Mouse (Mus musculus) midbrain, embryonic 13.5 days (tissue): ENCODE data around the gene Heatr5b. TPM values are rescaled to one million over a fixed set of nuclear protein-coding genes. Genes with fewer than 3 reads are reported as not detected.

Experiments used
- ATAC-seq: fragments of 200-750 bp; cut with Nextera tagmentation; 2 replicates; pipeline ENCODE4 v1.8.0; 2017; ENCODE audit warnings: mild to moderate bottlenecking, moderate TSS enrichment, moderate library complexity
- H3K27ac ChIP-seq: fragments of 300-500 bp; sonication (generic); 2 replicates; pipeline ENCODE4 v1.5.1; 2015; ENCODE audit warnings: inconsistent platforms, mild to moderate bottlenecking, moderate library complexity
- H3K27me3 ChIP-seq: fragments of 300-500 bp; sonication (generic); 2 replicates; pipeline ENCODE4 v1.6.1; 2015; ENCODE audit warnings: mild to moderate bottlenecking, inconsistent platforms
- H3K36me3 ChIP-seq: fragments of 300-500 bp; sonication (generic); 2 replicates; pipeline ENCODE4 v1.6.1; 2015; ENCODE audit warnings: mild to moderate bottlenecking, inconsistent platforms
- H3K4me1 ChIP-seq: fragments of 300-500 bp; sonication (generic); replicated peaks from 2 replicates; pipeline ENCODE4 v1.6.1; 2015; ENCODE audit warnings: inconsistent platforms
- H3K4me2 ChIP-seq: fragments of 300-500 bp; sonication (generic); replicated peaks from 2 replicates; pipeline ENCODE4 v1.6.1; 2015; ENCODE audit warnings: moderate library complexity, mild to moderate bottlenecking, inconsistent platforms
- H3K4me3 ChIP-seq: fragments of 300-500 bp; sonication (generic); replicated peaks from 2 replicates; pipeline ENCODE4 v1.5.1; 2015; ENCODE audit warnings: mild to moderate bottlenecking, inconsistent platforms
- H3K9ac ChIP-seq: fragments of 300-500 bp; sonication (generic); replicated peaks from 2 replicates; pipeline ENCODE4 v1.6.1; 2015; ENCODE audit warnings: mild to moderate bottlenecking, inconsistent platforms
- H3K9me3 ChIP-seq: fragments of 300-500 bp; sonication (generic); 2 replicates; pipeline ENCODE4 v1.6.1; 2016; ENCODE audit warnings: mild to moderate bottlenecking, inconsistent platforms
- WGBS: fragments of 180-500 bp; shearing (Covaris S2); methylation state at CpG from one replicate; pipeline ENCODE4 v1.1.7; 2015; 5-methylcytosine and 5-hydroxymethylcytosine counted together
- polyA plus RNA-seq: library from polyadenylated mRNA; unstranded; fragments of >200 nt; fragmentation: Nextera tagmentation; extraction: Ambion mirVana; gene quantifications from 2 replicates; pipeline ENCODE4 v1.2.1, GENCODE M21; 2015

Heatr5b gene
- polyA plus RNA-seq, 1 experiment from 2014 or later, result 21.7 TPM

- Histone ChIP-seq H3K4me2 (no peak overlapping the region), H3K9me3 (no peaks in the 10 kb centered on the region), H3K36me3 (no peaks in the 10 kb centered on the region), H3K27ac (no peak overlapping the region), H3K4me1 (peaks cover 3% of the 10 kb centered on the region; the same call in 1 of the 2 replicates), H3K27me3 (no peaks in the 10 kb centered on the region), H3K9ac (no peak overlapping the region), H3K4me3 (no peak overlapping the region)
- 77% methylated on average over 14 of the region's 14 CpGs for WGBS
- no peak for ATAC-seq
These were observed 108.3 kb downstream of the Heatr5b start for GRCm38 (mm10) chr17:78726746-78727449.

- no peak overlapping the region for H3K27ac ChIP-seq
- H3K4me1 ChIP-seq, result no peaks in the 10 kb centered on the region
- H3K36me3 ChIP-seq, result no peaks in the 10 kb centered on the region
- H3K4me2 ChIP-seq, result no peak overlapping the region
- no peaks in the 10 kb centered on the region for H3K9me3 ChIP-seq
- no peaks in the 10 kb centered on the region for H3K27me3 ChIP-seq
- H3K9ac ChIP-seq, result no peak overlapping the region
- 89% methylated on average over 6 of the region's 6 CpGs for WGBS
- ATAC-seq, result no peak
- H3K4me3 ChIP-seq, result no peak overlapping the region
These were observed 110.6 kb downstream of the Heatr5b start for GRCm38 (mm10) chr17:78724461-78725055.

- H3K36me3 ChIP-seq, result peaks cover 7% of the 10 kb centered on the region
- H3K27ac ChIP-seq, result no peak overlapping the region
- H3K9me3 ChIP-seq, result peaks cover 6% of the 10 kb centered on the region; the same call in 1 of the 2 replicates
- no peaks in the 10 kb centered on the region for H3K4me1 ChIP-seq
- H3K4me3 ChIP-seq, result no peak overlapping the region
- H3K4me2 ChIP-seq, result no peak overlapping the region
- WGBS, result 93% methylated on average over 7 of the region's 7 CpGs
- no peak overlapping the region for H3K9ac ChIP-seq
- H3K27me3 ChIP-seq, result no peaks in the 10 kb centered on the region
- no peak for ATAC-seq
These were observed 113.5 kb downstream of the Heatr5b start for GRCm38 (mm10) chr17:78721690-78722089.

GRCm38 (mm10) chr17:78719086-78719485 lies 116.1 kb downstream of the Heatr5b start:
- Histone ChIP-seq H3K9ac (no peak overlapping the region), H3K9me3 (peaks cover 6% of the 10 kb centered on the region; the same call in 1 of the 2 replicates), H3K36me3 (peaks cover 7% of the 10 kb centered on the region), H3K27me3 (no peaks in the 10 kb centered on the region), H3K4me1 (no peaks in the 10 kb centered on the region), H3K27ac (no peak overlapping the region), H3K4me2 (no peak overlapping the region), H3K4me3 (no peak overlapping the region)
- WGBS, result 98% methylated on average over 13 of the region's 13 CpGs
- ATAC-seq, result no peak

GRCm38 (mm10) chr17:78710258-78710657 lies 124.9 kb downstream of the Heatr5b start:
- H3K27ac ChIP-seq, result no peak overlapping the region
- no peaks in the 10 kb centered on the region for H3K4me1 ChIP-seq
- no peak overlapping the region for H3K9ac ChIP-seq
- peaks cover 6% of the 10 kb centered on the region; the same call in 1 of the 2 replicates for H3K36me3 ChIP-seq
- H3K4me2 ChIP-seq, result no peak overlapping the region
- WGBS, result 70% methylated on average over 2 of the region's 2 CpGs
- no peaks in the 10 kb centered on the region for H3K27me3 ChIP-seq
- peaks cover 5% of the 10 kb centered on the region; the same call in 1 of the 2 replicates for H3K9me3 ChIP-seq
- no peak for ATAC-seq
- H3K4me3 ChIP-seq, result no peak overlapping the region

GRCm38 (mm10) chr17:78708422-78708821 lies 126.7 kb downstream of the Heatr5b start:
- Histone ChIP-seq H3K4me2 (no peak overlapping the region), H3K9ac (no peak overlapping the region), H3K9me3 (peaks cover 5% of the 10 kb centered on the region; the same call in 1 of the 2 replicates), H3K36me3 (peaks cover 12% of the 10 kb centered on the region; the same call in 1 of the 2 replicates), H3K27ac (no peak overlapping the region), H3K4me1 (no peaks in the 10 kb centered on the region), H3K27me3 (no peaks in the 10 kb centered on the region), H3K4me3 (no peak overlapping the region)
- no peak for ATAC-seq
- WGBS, result 90% methylated on average over 7 of the region's 7 CpGs

GRCm38 (mm10) chr17:78702988-78703387 lies 132.2 kb downstream of the Heatr5b start:
- Histone ChIP-seq H3K36me3 (peaks cover 12% of the 10 kb centered on the region; the same call in 1 of the 2 replicates), H3K27ac (no peak overlapping the region), H3K9me3 (peaks cover 5% of the 10 kb centered on the region; the same call in 1 of the 2 replicates), H3K4me3 (no peak overlapping the region), H3K27me3 (no peaks in the 10 kb centered on the region), H3K9ac (no peak overlapping the region), H3K4me2 (no peak overlapping the region), H3K4me1 (no peaks in the 10 kb centered on the region)
- ATAC-seq, result no peak
- WGBS, result 94% methylated on average over 7 of the region's 7 CpGs

Other genes starting within 250 kb of the Heatr5b start
- 5.0 and 5.2 TPM in 2 replicates for gene Strn, start 98.2 kb downstream of the Heatr5b start, polyA plus RNA-seq
- gene Gpatch11, start 203 bp upstream of the Heatr5b start, polyA plus RNA-seq, result 45.9 and 53.5 TPM in 2 replicates
- gene Eif2ak2, start 47.2 kb upstream of the Heatr5b start, polyA plus RNA-seq, result 3.0 and 3.4 TPM in 2 replicates
- gene Sult6b1, start 71.6 kb upstream of the Heatr5b start, polyA plus RNA-seq, result 0.28 TPM in 1 of 2 replicates, not detected in the other
- gene Cebpzos, start 81.1 kb upstream of the Heatr5b start, polyA plus RNA-seq, result 123 and 128 TPM in 2 replicates
- gene Cebpz, start 101.7 kb upstream of the Heatr5b start, polyA plus RNA-seq, result 58.6 and 68.4 TPM in 2 replicates
- gene Ndufaf7, start 101.8 kb upstream of the Heatr5b start, polyA plus RNA-seq, result 52.6 and 61.6 TPM in 2 replicates
- 20.8 and 21.0 TPM in 2 replicates for gene Prkd3, start 185.5 kb upstream of the Heatr5b start, polyA plus RNA-seq
- 11.7 and 12.6 TPM in 2 replicates for gene Qpct, start 216.5 kb upstream of the Heatr5b start, polyA plus RNA-seq